Comparison of ENCODE assay signal across 8 mouse cellular contexts in genomic region chr3:69317251-69318125, GRCm38 (mm10). TPM values are rescaled to one million over a fixed set of nuclear protein-coding genes. Genes with fewer than 3 reads are reported as not detected.
A peak's percentile ranks its signal among the peaks of the same experiment; 100 is the strongest.
DNase-seq lines count a peak whose midpoint lies in the region; ATAC-seq and TF ChIP-seq lines count a peak whose summit lies in the region.

No protein-coding gene starts in this region.

- H3K4me1 ChIP-seq in bone marrow macrophage, adult 2 months (ENCODE audit: control insufficient read depth, insufficient read depth, low read length), result peaks cover 13% of the 10 kb centered on the region
- peaks cover 18% of the 10 kb centered on the region for H3K4me1 ChIP-seq in forebrain, embryonic 14.5 days (ENCODE audit: control insufficient read depth, insufficient read depth, low read length)
- H3K4me1 ChIP-seq in hindbrain, postnatal 0 days (ENCODE audit: insufficient read depth, low read length), result peaks cover 19% of the 10 kb centered on the region; the same call in 1 of the 2 replicates
- H3K4me1 ChIP-seq in liver, embryonic 15.5 days (replicated peaks), result peaks cover 54% of the 10 kb centered on the region

- no peaks in the 10 kb centered on the region for H3K27me3 ChIP-seq in forebrain, embryonic 14.5 days (replicated peaks; ENCODE audit: control insufficient read depth, insufficient read depth, low read length)
- H3K27me3 ChIP-seq in hindbrain, postnatal 0 days (ENCODE audit: insufficient read depth, low read length), result no peaks in the 10 kb centered on the region
- H3K27me3 ChIP-seq in liver, embryonic 15.5 days, result no peaks in the 10 kb centered on the region

- ATAC-seq in forebrain, embryonic 14.5 days, result peak; percentile 65
- peak; percentile 31 for ATAC-seq in hindbrain, postnatal 0 days
- peak; percentile 8 for ATAC-seq in liver, embryonic 15.5 days (ENCODE audit: insufficient read depth)
- no peak; the same call in 1 of the 2 replicates for ATAC-seq in monocyte, adult 5-6 weeks (replicated peaks; ENCODE audit: insufficient number of reproducible peaks, low FRiP score, low TSS enrichment, poor library complexity, severe bottlenecking)

- no peaks in the 10 kb centered on the region for H3K9me3 ChIP-seq in forebrain, embryonic 14.5 days (replicated peaks; ENCODE audit: control insufficient read depth, low read length)
- no peaks in the 10 kb centered on the region for H3K9me3 ChIP-seq in hindbrain, postnatal 0 days (ENCODE audit: low read length)
- no peaks in the 10 kb centered on the region for H3K9me3 ChIP-seq in liver, embryonic 15.5 days (replicated peaks)

- peak; percentile 12 to 21 for DNase-seq in lung, adult 18-20 months
- DNase-seq in lung, postnatal 4 days, result no peak
- peak; percentile 67 for DNase-seq in forebrain, embryonic 14.5 days (ENCODE audit: low spot score)
- peak; percentile 66 for DNase-seq in hindbrain, postnatal 0 days (ENCODE audit: low spot score)
- peak; percentile 68 for DNase-seq in retina, embryonic 14.5 days (ENCODE audit: low spot score)

- 1% methylated on average over 68 of the region's 73 CpGs for WGBS in forebrain, embryonic 14.5 days
- under 1% methylated on average over 73 of the region's 73 CpGs for whole genome bisulfite sequencing in hindbrain, postnatal 0 days
- WGBS in liver, embryonic 15.5 days (ENCODE audit: insufficient replicate concordance), result under 1% methylated on average over 72 of the region's 73 CpGs

- H3K9ac ChIP-seq in forebrain, embryonic 14.5 days (ENCODE audit: low read length), result peak overlapping the region; percentile 95
- H3K9ac ChIP-seq in hindbrain, postnatal 0 days (replicated peaks; ENCODE audit: low read length), result peak overlapping the region; percentile 82
- peak overlapping the region; percentile 90 for H3K9ac ChIP-seq in liver, embryonic 15.5 days

- peak overlapping the region; percentile 66 for H3K4me3 ChIP-seq in bone marrow macrophage, adult 2 months (ENCODE audit: insufficient read depth, low read length)
- H3K4me3 ChIP-seq in forebrain, embryonic 14.5 days (ENCODE audit: low read depth, low read length), result peak overlapping the region; percentile 86
- H3K4me3 ChIP-seq in hindbrain, postnatal 0 days (ENCODE audit: low read length), result peak overlapping the region; percentile 76
- peak overlapping the region; percentile 79 for H3K4me3 ChIP-seq in liver, embryonic 15.5 days (replicated peaks)

- H3K36me3 ChIP-seq in forebrain, embryonic 14.5 days (ENCODE audit: control insufficient read depth, insufficient read depth, low read length), result no peaks in the 10 kb centered on the region
- no peaks in the 10 kb centered on the region for H3K36me3 ChIP-seq in hindbrain, postnatal 0 days (ENCODE audit: insufficient read depth, low read length)
- H3K36me3 ChIP-seq in liver, embryonic 15.5 days (replicated peaks), result no peaks in the 10 kb centered on the region

- TF ChIP-seq CTCF in bone marrow macrophage, adult 2 months (IDR thresholded peaks at IDR 0.05; ENCODE audit: low read depth, low read length), result no peak
- TF ChIP-seq CTCF in hindbrain, postnatal 0 days (IDR thresholded peaks at IDR 0.05; ENCODE audit: low read depth), result no peak

- peak overlapping the region; percentile 66 for H3K4me2 ChIP-seq in forebrain, embryonic 14.5 days (ENCODE audit: low read length)
- H3K4me2 ChIP-seq in hindbrain, postnatal 0 days (ENCODE audit: low read depth, low read length), result peak overlapping the region; percentile 69
- H3K4me2 ChIP-seq in liver, embryonic 15.5 days, result peak overlapping the region; percentile 89

- no peak for TF ChIP-seq POLR2A in bone marrow macrophage, adult 2 months (IDR thresholded peaks at IDR 0.05; ENCODE audit: borderline replicate concordance, low read depth, low read length)

- H3K27ac ChIP-seq in bone marrow macrophage, adult 2 months (ENCODE audit: insufficient read depth, low read depth, low read length), result no peak overlapping the region
- peak overlapping the region; percentile 91 for H3K27ac ChIP-seq in forebrain, embryonic 14.5 days (ENCODE audit: low read depth, low read length)
- peak overlapping the region; percentile 86 for H3K27ac ChIP-seq in hindbrain, postnatal 0 days
- peak overlapping the region; percentile 90 for H3K27ac ChIP-seq in liver, embryonic 15.5 days (replicated peaks)

RNA-seq across cellular contexts. Expression of gene Ppm1l, which starts 0.8 kb away (rescaled TPM):
- polyA plus RNA-seq in bone marrow macrophage, adult 2 months (2012; ENCODE audit: insufficient read depth, insufficient read length, missing spikeins), result 0.25 and 0.75 TPM in 2 replicates
- 16.5 and 20.7 TPM in 2 replicates for polyA plus RNA-seq in forebrain, embryonic 14.5 days (2014; fragmentation: Nextera tagmentation; extraction: Ambion mirVana)
- 31.6 and 31.7 TPM in 2 replicates for total RNA-seq in hindbrain, postnatal 0 days (2014; rRNA removed)
- polyA plus RNA-seq in hindbrain, postnatal 0 days (2015; fragmentation: Nextera tagmentation; extraction: Ambion mirVana), result 16.7 and 20.3 TPM in 2 replicates
- polyA plus RNA-seq in liver, embryonic 15.5 days (2015; fragmentation: Nextera tagmentation; extraction: Ambion mirVana), result 4.8 and 5.3 TPM in 2 replicates
- total RNA-seq in monocyte, adult 5-6 weeks (2017), result 1.5 to 3.3 TPM (median 1.5 TPM) in 3 replicates

Comparison
In these comparisons a context has a peak if more than half of its experiments do, and no peak if none do; other contexts are left out.
1. DNase-seq: peak in lung, adult 18-20 months (2 of 2), forebrain, embryonic 14.5 days (single experiment), hindbrain, postnatal 0 days (single experiment) and retina, embryonic 14.5 days (single experiment); none in lung, postnatal 4 days (0 of 2).
2. Peak in every context shown above with its lines, with median percentiles within 50 percentile points of each other: H3K4me3 ChIP-seq, H3K4me2 ChIP-seq and H3K9ac ChIP-seq.